Mouse (Mus musculus) heart, embryonic 10.5 days (tissue): ENCODE measurements at regions not wholly inside any gene's neighbourhood (a gene's known extent, or its start where the extent isn't known, plus 50 kb on each side); places are given as distances from the start of the nearest gene placed in this dataset.

Experiments used
- DNase-seq: peaks from one replicate; pipeline ENCODE4 v3.0.0-alpha.2; 2017; ENCODE audit warnings: low spot score
- H3K27ac ChIP-seq: fragments of 300-500 bp; sonication (generic); 2 replicates; pipeline ENCODE4 v1.5.1; 2016; ENCODE audit warnings: mild to moderate bottlenecking
- H3K27me3 ChIP-seq: fragments of 300-500 bp; sonication (generic); 2 replicates; pipeline ENCODE4 v1.6.1; 2016; ENCODE audit warnings: mild to moderate bottlenecking; ENCODE audit not compliant: poor library complexity, insufficient read depth, severe bottlenecking
- H3K36me3 ChIP-seq: fragments of 300-500 bp; sonication (generic); 2 replicates; pipeline ENCODE4 v1.6.1; 2016; ENCODE audit warnings: mild to moderate bottlenecking, moderate library complexity
- H3K4me1 ChIP-seq: fragments of 300-500 bp; sonication (generic); 2 replicates; pipeline ENCODE4 v1.6.1; 2016; ENCODE audit warnings: mild to moderate bottlenecking
- H3K4me3 ChIP-seq: fragments of 300-500 bp; sonication (generic); 2 replicates; pipeline ENCODE4 v1.5.1; 2016; ENCODE audit warnings: mild to moderate bottlenecking, moderate library complexity
- H3K9me3 ChIP-seq: fragments of 300-500 bp; sonication (generic); 2 replicates; pipeline ENCODE4 v1.6.1; 2016; ENCODE audit warnings: mild to moderate bottlenecking, moderate library complexity
- WGBS: fragments of 180-500 bp; shearing (Covaris S2); methylation state at CpG from one replicate; pipeline ENCODE4 v1.1.7; 2016; 5-methylcytosine and 5-hydroxymethylcytosine counted together

DNA sequence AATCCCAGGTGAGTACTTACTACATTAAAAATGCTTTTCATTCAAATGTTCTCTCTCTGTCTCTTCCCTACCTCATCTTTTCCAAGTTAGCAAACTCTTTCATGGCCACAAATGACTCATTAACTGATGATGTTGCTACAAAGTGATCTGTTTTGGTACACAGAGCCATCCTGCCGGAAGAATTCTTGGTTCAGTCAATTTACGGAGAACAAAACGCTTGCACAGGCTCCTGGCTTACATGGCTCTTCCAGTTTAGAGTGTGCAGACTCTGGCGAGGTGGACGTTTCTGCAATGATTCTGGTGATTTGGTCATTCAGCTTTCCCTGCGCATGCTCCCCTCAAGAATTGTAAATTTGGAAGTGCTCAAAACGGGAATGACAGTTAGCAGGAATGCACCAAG, 131.4 kb upstream of the Sel1l start:
- Histone ChIP-seq H3K4me3 (no peak overlapping the region), H3K4me1 (no peaks in the 10 kb centered on the region), H3K36me3 (no peaks in the 10 kb centered on the region), H3K9me3 (no peaks in the 10 kb centered on the region), H3K27ac (no peak overlapping the region), H3K27me3 (no peaks in the 10 kb centered on the region)
- no peak for DNase-seq
- WGBS, result 77% methylated on average over 7 of the region's 7 CpGs

DNA sequence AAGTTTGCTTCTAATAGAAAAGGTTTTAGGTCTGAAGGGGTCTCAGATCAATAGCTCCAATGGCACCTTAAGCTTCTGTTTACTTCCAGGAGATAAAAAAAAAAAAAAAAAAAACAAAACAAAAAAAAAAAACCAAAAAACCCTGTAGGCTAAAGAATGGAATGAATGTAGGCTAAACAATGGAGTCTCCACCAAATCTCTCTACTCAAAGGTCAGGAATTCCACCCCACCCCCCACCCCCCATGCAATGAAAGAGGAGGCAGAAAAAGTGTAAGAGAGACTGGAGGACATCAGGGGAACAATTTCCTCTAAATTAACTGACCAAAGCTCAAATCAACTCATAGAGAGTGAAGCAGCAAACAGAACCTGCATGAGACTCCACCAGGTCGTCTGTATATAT, 122.1 kb upstream of the Sel1l start:
- H3K36me3 ChIP-seq, result no peaks in the 10 kb centered on the region
- DNase-seq, result no peak
- H3K4me1 ChIP-seq, result no peaks in the 10 kb centered on the region
- WGBS, result 69% methylated on average over 1 of the region's 1 CpGs
- H3K4me3 ChIP-seq, result no peak overlapping the region
- H3K9me3 ChIP-seq, result no peaks in the 10 kb centered on the region
- H3K27me3 ChIP-seq, result no peaks in the 10 kb centered on the region
- no peak overlapping the region for H3K27ac ChIP-seq

DNA sequence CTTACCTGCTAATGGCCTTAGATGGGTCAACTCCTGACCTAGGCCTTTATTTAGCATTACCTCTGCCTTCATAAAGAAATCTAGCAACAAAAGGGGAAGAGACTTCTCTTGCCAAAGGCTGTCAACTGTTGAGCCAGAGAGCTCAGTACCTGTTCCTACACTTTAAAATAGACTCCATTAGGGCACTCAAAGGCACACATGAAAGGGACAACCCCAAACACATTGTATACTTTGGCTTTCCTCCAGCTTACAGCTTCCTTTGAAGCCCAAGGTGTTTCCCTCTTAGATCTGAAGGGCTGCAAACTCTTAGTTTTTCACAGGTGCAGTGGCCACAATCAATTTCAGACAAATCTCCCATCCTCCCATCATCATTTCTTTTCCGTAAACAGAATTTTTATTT, 117.0 kb upstream of the Sel1l start:
- H3K4me3 ChIP-seq, result no peak overlapping the region
- no peaks in the 10 kb centered on the region for H3K27me3 ChIP-seq
- H3K9me3 ChIP-seq, result no peaks in the 10 kb centered on the region
- H3K36me3 ChIP-seq, result no peaks in the 10 kb centered on the region
- DNase-seq, result no peak
- WGBS, result 88% methylated on average over 1 of the region's 1 CpGs
- H3K27ac ChIP-seq, result no peak overlapping the region
- H3K4me1 ChIP-seq, result peaks cover 8% of the 10 kb centered on the region; the same call in 1 of the 2 replicates

DNA sequence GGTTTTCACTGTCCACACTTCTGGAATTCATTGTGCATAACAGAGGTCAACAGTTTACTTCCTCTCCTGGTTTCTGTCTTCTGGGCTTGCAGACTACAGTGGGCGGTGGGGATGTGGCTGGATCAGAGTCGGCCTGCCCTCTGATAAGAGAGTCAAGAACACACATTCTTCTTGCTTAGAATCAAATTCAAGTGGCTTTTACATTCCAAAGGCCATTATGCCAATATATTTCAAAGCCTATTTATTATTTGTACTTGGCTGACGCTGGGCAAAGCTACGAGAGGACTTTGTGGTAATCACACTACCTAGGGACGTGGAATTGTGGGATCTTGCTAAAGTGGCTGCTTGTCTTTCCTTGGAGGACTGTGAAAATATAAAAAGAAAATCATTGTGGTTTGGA, 114.3 kb upstream of the Sel1l start:
- no peak overlapping the region for H3K27ac ChIP-seq
- 39% methylated on average over 5 of the region's 5 CpGs for WGBS
- no peak for DNase-seq

DNA sequence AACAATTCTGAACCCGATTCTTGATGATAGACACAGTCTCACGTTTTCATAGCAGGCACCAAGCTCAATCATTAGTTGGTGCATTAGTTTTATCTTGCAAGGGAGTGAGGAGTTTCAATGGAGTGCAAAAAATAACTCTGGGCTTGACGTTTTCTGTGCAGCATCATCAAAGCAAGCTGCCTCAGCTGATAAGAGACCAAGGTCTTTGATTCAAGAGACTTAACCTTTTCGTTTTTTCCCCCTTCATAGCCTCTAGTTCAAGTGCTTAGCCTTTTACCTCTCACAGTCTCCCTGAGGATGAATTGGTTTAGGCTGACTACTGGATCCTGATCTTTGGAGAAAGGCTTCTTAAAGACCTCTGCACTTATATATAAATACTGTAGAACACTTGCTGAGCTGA, 109.1 kb upstream of the Sel1l start:
- H3K36me3 ChIP-seq, result no peaks in the 10 kb centered on the region
- H3K4me1 ChIP-seq, result peaks cover 3% of the 10 kb centered on the region; the same call in 1 of the 2 replicates
- H3K9me3 ChIP-seq, result no peaks in the 10 kb centered on the region
- WGBS, result 30% methylated on average over 4 of the region's 4 CpGs
- no peak overlapping the region for H3K27ac ChIP-seq
- H3K4me3 ChIP-seq, result no peak overlapping the region
- no peak for DNase-seq
- H3K27me3 ChIP-seq, result no peaks in the 10 kb centered on the region

More for the DNA sequence above, 114.3 kb upstream of the Sel1l start:
- Histone ChIP-seq H3K4me1 (peaks cover 8% of the 10 kb centered on the region; the same call in 1 of the 2 replicates), H3K36me3 (no peaks in the 10 kb centered on the region), H3K9me3 (no peaks in the 10 kb centered on the region), H3K4me3 (no peak overlapping the region), H3K27me3 (no peaks in the 10 kb centered on the region)

DNA sequence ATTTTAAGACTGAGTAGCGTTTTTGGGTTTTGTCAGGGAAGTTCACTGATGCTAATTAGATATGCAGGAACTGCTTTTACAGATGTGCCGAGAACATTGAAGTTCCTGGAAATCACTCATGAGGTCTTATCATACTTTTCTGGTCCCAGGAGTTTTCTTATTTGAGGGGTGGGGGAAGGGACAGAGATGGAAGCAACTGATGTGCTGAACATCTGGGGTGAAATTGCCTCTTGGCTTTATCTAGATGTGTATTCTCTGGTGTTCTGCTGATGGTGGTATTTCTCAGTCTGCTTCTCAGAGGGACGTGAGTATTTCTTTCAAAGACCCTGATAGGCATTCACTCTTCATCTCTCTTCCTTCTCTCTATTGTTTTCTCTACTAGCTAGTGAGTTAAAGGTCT, 107.5 kb upstream of the Sel1l start:
- Histone ChIP-seq H3K36me3 (no peaks in the 10 kb centered on the region), H3K4me1 (no peaks in the 10 kb centered on the region), H3K27me3 (no peaks in the 10 kb centered on the region), H3K27ac (no peak overlapping the region), H3K4me3 (no peak overlapping the region), H3K9me3 (no peaks in the 10 kb centered on the region)
- DNase-seq, result no peak
- WGBS, result 70% methylated on average over 3 of the region's 3 CpGs

DNA sequence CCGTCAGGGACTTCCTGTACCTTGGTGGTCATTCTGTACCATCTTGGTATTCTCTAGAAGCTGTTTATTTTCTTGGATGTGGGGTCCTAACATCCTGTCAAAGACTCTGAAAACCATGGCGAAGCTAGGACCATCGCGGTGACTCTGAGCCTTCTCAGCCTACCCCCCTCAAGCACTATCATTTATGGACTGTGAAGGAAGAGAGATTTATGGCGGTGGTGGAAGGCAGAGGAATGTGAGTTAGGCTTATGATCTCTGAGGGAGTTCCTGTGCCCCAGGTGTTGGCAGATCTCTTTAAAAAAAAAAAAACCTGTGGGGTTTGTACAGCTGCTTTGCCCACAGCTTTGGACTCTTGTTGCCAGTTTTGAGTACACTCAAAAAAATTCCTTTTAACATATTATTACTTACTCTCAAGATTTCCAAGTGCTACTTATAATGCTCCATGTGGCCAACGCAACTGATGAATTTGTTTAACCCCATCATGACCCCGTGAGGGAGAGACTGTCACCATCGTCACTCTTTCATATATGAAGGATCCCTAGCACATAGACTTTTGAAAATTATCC, 99.7 kb upstream of the Sel1l start:
- Histone ChIP-seq H3K27me3 (no peaks in the 10 kb centered on the region), H3K36me3 (no peaks in the 10 kb centered on the region), H3K9me3 (no peaks in the 10 kb centered on the region), H3K4me3 (no peak overlapping the region), H3K27ac (no peak overlapping the region), H3K4me1 (no peaks in the 10 kb centered on the region)
- 79% methylated on average over 8 of the region's 8 CpGs for WGBS
- no peak for DNase-seq

DNA sequence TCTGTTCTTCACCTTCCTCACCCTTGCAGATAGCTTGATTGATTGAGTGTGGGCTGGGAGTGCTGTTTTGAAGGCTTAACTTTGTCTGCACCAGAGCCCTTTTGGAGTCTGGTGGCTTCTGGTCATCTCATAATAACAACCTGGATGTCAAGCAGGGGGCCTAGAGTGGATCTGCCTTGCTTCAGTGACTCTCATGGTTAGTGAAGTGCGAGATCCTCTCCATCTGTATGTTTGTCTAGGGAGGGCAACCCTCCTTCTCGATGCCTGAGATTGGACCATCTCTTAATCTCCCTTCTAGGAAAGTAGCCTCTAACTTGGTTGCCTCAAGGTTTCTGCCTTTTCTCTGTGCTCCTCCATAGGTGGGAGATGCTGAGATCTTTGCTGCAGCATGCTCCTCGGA, 99.0 kb upstream of the Sel1l start:
- H3K27ac ChIP-seq, result no peak overlapping the region
- DNase-seq, result no peak
- no peak overlapping the region for H3K4me3 ChIP-seq
- no peaks in the 10 kb centered on the region for H3K27me3 ChIP-seq
- no peaks in the 10 kb centered on the region for H3K36me3 ChIP-seq
- H3K9me3 ChIP-seq, result no peaks in the 10 kb centered on the region
- WGBS, result 65% methylated on average over 3 of the region's 3 CpGs
- H3K4me1 ChIP-seq, result no peaks in the 10 kb centered on the region

DNA sequence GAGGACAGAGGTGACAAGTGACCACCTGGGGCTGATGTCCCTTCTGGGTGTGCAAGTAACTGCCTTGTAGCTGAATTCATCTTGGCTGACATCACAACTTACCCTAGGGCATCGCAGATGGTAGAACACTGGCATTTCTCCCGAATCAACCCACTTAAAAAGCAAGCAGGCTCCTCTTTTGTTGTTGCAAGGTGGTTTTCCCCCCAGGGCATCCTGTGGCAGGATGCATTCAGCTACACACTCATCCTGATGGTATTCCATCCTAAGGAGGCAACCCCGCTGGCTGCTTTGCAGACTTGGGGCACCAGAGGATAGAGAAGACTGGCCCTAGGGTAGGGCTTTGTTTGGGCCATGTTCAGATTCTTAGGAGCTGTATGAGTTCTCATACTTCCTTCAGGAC, 97.6 kb upstream of the Sel1l start:
- Histone ChIP-seq H3K4me3 (no peak overlapping the region), H3K9me3 (no peaks in the 10 kb centered on the region), H3K27ac (no peak overlapping the region), H3K27me3 (no peaks in the 10 kb centered on the region), H3K36me3 (no peaks in the 10 kb centered on the region), H3K4me1 (no peaks in the 10 kb centered on the region)
- no peak for DNase-seq
- 70% methylated on average over 3 of the region's 3 CpGs for WGBS

DNA sequence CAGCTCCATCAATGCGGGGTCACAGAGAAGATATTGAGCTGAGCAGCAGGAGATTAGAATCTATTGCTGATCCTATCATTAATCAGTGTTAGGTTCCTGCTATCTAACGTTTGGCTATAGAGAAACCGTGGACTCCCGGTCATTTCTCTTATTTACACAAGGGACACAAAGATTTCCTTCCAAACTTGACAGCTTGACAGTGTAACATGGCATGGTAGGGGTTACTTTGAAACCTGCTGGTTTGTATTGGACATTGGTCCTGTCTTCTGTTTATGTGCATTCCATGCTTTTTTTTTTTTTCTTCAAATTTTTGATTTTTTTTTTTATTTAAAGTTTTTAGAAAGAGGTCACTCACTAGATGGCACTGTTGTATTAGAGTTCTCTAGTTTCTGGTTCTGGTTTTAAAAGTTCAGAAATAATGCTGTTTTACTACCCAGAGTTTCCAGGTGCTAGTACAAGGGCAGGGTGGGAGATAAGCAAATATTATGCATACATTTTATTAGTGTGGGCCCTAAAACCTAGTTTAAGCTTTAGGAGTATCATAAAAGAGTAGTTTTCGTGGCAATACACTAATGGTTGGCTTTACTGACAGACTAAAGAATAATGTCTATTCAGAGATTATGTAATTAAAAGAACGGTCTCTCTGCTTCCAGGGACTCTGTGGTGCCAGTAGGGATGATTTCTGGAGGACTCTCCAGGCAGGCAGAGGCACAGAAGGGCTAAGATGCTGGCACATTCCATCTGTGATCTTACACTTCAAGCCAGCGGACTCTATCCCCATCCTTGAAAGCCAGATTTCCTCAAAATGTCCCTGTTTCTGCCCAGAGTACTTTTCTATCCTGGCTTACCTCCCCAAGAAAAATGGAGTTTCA, 83.8 kb upstream of the Sel1l start:
- WGBS, result 64% methylated on average over 7 of the region's 7 CpGs
- Histone ChIP-seq H3K4me1 (no peaks in the 10 kb centered on the region), H3K9me3 (no peaks in the 10 kb centered on the region), H3K27ac (no peak overlapping the region), H3K36me3 (no peaks in the 10 kb centered on the region), H3K4me3 (no peak overlapping the region), H3K27me3 (no peaks in the 10 kb centered on the region)
- DNase-seq, result no peak

DNA sequence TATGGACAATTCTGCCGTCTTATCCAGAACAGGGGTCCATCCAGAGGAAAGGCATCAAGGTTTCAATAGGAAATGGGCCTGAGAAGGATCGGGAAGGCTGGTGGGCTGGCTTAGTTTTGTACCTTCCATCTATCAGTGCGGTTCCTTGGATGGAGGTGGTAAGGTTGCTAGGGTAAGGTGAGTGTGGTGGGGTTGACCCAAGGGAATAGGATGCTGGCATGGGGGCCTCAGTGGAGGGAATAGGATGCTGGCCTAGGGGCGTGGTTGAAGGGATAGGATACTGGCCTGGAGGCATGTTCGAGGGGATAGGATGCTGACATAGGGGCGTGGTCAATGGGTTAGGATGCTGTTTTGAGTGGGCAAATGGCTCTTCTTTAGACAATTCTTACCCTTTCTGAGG, 82.6 kb upstream of the Sel1l start:
- no peaks in the 10 kb centered on the region for H3K27me3 ChIP-seq
- no peak overlapping the region for H3K4me3 ChIP-seq
- H3K4me1 ChIP-seq, result no peaks in the 10 kb centered on the region
- H3K27ac ChIP-seq, result no peak overlapping the region
- WGBS, result 76% methylated on average over 6 of the region's 6 CpGs
- DNase-seq, result peak; percentile 67
- no peaks in the 10 kb centered on the region for H3K36me3 ChIP-seq
- no peaks in the 10 kb centered on the region for H3K9me3 ChIP-seq

DNA sequence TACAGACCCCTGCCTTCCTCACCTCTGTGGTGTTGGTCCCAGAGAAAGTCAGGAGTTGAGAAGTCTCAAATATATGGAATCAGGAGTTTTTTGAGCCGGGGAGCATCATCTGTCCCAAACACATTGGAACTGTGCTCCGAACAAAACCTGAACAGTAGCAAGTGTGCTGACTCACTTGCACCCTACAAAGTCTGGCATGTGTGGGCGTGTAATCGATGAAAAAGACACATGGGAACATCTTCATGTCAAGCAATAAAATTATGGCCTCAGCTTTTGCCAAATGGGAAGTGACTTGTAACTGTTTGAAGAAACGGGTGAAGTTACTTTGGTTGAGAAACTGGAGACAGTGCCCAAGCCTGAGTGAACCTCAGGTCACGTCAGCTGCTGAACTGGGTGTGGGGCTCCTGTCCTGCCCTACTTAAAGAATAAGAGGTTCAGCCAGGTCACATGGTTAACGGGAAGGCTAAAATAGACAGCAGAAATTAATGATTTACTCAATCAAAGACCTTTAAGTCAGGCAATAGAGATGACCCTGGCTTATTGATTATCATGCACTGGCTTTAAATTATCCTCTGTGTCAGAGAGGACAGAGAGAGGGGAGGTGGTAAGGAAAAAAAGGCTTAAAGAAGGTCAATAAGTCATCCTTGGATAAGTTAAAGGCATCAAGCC, 80.6 kb upstream of the Sel1l start:
- no peaks in the 10 kb centered on the region for H3K4me1 ChIP-seq
- 76% methylated on average over 7 of the region's 7 CpGs for WGBS

DNA sequence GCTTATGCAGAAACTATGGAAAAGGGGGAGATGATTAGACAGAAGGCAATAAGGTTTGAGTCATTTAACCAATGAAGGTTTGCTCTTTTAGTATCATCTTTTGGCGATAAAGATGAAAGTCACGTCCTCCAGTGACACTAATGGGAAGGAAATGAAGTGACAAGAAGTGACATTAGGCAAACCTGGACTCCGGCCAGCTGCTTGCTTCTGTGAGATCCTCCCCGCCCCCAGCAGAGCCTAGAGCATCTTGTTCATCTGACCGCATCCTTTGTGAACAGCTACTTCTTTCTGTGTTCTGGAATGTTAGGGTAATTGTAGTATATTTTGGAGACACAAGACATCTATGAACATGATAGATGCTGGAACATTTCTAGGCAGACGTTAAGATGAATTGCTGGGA, 78.6 kb upstream of the Sel1l start:
- Histone ChIP-seq H3K27me3 (no peaks in the 10 kb centered on the region), H3K36me3 (no peaks in the 10 kb centered on the region), H3K9me3 (no peaks in the 10 kb centered on the region), H3K27ac (no peak overlapping the region), H3K4me3 (no peak overlapping the region), H3K4me1 (no peaks in the 10 kb centered on the region)
- WGBS, result 73% methylated on average over 6 of the region's 6 CpGs
- no peak for DNase-seq

More for the DNA sequence above, 80.6 kb upstream of the Sel1l start:
- no peaks in the 10 kb centered on the region for H3K27me3 ChIP-seq
- H3K9me3 ChIP-seq, result no peaks in the 10 kb centered on the region
- no peaks in the 10 kb centered on the region for H3K36me3 ChIP-seq
- no peak overlapping the region for H3K4me3 ChIP-seq
- H3K27ac ChIP-seq, result no peak overlapping the region
- peak; percentile 31 for DNase-seq
